Mouse (Mus musculus) kidney, embryonic 15.5 days (tissue): ENCODE data around the gene Pax2. TPM values are rescaled to one million over a fixed set of nuclear protein-coding genes. Genes with fewer than 3 reads are reported as not detected.

ENCODE experiments used
- ATAC-seq: fragments of 200-750 bp; cut with Nextera tagmentation; replicated peaks from 2 replicates; pipeline ENCODE4 v1.8.0; 2017; ENCODE audit warnings: moderate TSS enrichment; ENCODE audit not compliant: low FRiP score
- H3K27ac ChIP-seq: fragments of 300-500 bp; sonication (generic); 2 replicates; pipeline ENCODE4 v1.5.1; 2015; ENCODE audit warnings: mild to moderate bottlenecking, inconsistent platforms
- H3K27me3 ChIP-seq: fragments of 300-500 bp; sonication (generic); 2 replicates; pipeline ENCODE4 v1.6.1; 2015; ENCODE audit warnings: inconsistent platforms
- H3K36me3 ChIP-seq: fragments of 300-500 bp; sonication (generic); 2 replicates; pipeline ENCODE4 v1.6.1; 2015; ENCODE audit warnings: inconsistent platforms
- H3K4me1 ChIP-seq: fragments of 300-500 bp; sonication (generic); 2 replicates; pipeline ENCODE4 v1.6.1; 2015; ENCODE audit warnings: inconsistent platforms
- H3K4me2 ChIP-seq: fragments of 300-500 bp; sonication (generic); 2 replicates; pipeline ENCODE4 v1.6.1; 2015; ENCODE audit warnings: moderate library complexity, mild to moderate bottlenecking, inconsistent platforms
- H3K4me3 ChIP-seq: fragments of 300-500 bp; sonication (generic); replicated peaks from 2 replicates; pipeline ENCODE4 v1.5.1; 2015; ENCODE audit warnings: mild to moderate bottlenecking, inconsistent platforms
- H3K9ac ChIP-seq: fragments of 300-500 bp; sonication (generic); 2 replicates; pipeline ENCODE4 v1.6.1; 2015; ENCODE audit warnings: mild to moderate bottlenecking, inconsistent platforms
- H3K9me3 ChIP-seq: fragments of 300-500 bp; sonication (generic); replicated peaks from 2 replicates; pipeline ENCODE4 v1.6.1; 2016; ENCODE audit warnings: inconsistent platforms
- WGBS: fragments of 180-500 bp; shearing (Covaris S2); methylation state at CpG from one replicate; pipeline ENCODE4 v1.1.7; 2015; ENCODE audit warnings: mixed read lengths; 5-methylcytosine and 5-hydroxymethylcytosine counted together
- microRNA-seq: library from miRNA; unstranded; fragments of <30 nt; microRNA quantifications from one replicate; pipeline ENCODE4, GENCODE M21; 2016
- polyA plus RNA-seq: library from polyadenylated mRNA; unstranded; fragments of >200 nt; fragmentation: Nextera tagmentation; extraction: Ambion mirVana; gene quantifications from 2 replicates; pipeline ENCODE4 v1.2.1, GENCODE M21; 2015

Gene Pax2
- polyA plus RNA-seq, 1 experiment from 2014 or later, result 36.9 TPM

DNA sequence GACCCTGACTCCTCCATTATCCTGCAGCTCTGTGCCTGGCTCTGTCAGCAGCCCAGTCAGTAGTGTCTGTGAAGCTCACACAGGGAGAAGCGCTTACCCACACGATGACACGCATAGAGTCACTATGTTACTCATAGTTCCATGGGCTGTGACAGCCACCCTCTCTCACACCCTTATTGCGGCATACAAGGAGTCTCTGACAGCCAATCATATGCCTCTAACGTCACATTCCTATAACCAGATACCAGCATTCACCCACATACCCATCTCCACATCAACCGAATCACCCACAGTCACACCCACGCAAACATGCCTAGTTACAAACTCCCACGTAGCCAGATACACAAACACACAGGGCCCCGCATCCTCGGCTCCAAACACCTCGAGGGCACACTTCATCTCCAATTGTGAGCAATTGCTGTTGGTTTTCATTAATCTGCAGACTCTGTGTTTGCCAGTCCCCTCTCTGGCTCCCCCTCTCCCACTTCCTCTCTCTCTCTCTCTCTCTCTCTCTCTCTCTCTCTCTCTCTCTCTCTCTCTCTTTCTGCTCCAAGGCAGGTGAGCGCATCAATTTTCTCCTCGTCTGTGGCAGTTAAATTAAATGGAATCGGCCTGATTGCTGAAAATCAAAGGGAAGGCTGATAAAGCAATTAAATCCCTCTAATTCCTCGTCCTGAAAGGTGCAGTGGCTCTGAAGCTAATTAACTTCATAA lies 118.5 kb downstream of the Pax2 start:
- Histone ChIP-seq H3K27me3 (peaks cover 18% of the 10 kb centered on the region), H3K9ac (no peak overlapping the region), H3K27ac (no peak overlapping the region), H3K4me3 (no peak overlapping the region), H3K4me1 (0 out of 2 replicates have a peak, but pooled peaks cover 3% of the 10 kb centered on the region), H3K36me3 (no peaks in the 10 kb centered on the region), H3K9me3 (no peaks in the 10 kb centered on the region), H3K4me2 (no peak overlapping the region)
- ATAC-seq, result no peak
- 55% methylated on average over 15 of the region's 15 CpGs for WGBS

DNA sequence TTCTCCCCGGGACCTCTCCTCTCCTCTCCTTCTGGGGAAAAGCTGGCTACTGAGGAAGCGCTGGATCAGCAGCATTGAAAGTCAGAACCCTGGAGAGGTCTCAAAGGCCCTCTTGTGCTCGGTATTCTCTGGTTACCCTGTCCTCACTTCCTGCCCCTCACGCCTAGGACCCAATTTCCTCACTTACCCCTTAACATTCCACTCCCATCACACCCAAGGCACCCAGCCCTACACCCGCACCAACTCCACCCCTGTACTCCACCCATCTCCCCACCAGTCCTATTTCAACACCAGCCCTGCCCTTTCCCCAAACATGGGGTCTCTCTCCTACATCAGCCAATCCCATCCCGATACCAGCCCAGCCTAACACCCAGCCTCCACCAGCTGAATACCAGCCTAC lies 119.1 kb downstream of the Pax2 start:
- H3K36me3 ChIP-seq, result no peaks in the 10 kb centered on the region
- H3K27me3 ChIP-seq, result peaks cover 13% of the 10 kb centered on the region; the same call in 1 of the 2 replicates
- H3K4me1 ChIP-seq, result 0 out of 2 replicates have a peak, but pooled peaks cover 3% of the 10 kb centered on the region
- 23% methylated on average over 6 of the region's 6 CpGs for WGBS
- H3K9me3 ChIP-seq, result no peaks in the 10 kb centered on the region
- no peak overlapping the region for H3K9ac ChIP-seq
- ATAC-seq, result no peak
- no peak overlapping the region for H3K4me2 ChIP-seq
- H3K4me3 ChIP-seq, result no peak overlapping the region
- no peak overlapping the region for H3K27ac ChIP-seq

DNA sequence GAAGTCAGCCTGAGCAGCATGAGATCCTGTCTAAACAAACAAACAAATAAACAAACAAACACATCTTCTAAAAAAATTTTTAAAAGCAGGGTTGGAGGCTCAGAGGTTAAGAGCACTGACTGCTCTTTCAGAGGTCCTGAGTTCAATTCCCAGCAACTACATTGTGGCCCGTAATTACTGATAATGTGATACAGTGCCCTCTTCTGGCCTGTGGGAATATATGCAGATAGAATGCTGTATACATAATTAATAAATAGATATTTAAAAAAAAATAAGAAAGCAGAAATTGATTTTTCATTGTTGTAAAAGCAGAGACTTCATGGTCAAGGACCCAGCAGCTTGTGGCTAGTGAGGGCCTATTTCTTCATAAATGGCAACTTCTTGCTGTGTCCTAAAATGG lies 119.9 kb downstream of the Pax2 start:
- WGBS, result 84% methylated on average over 1 of the region's 1 CpGs
- H3K4me2 ChIP-seq, result no peak overlapping the region
- peaks cover 13% of the 10 kb centered on the region; the same call in 1 of the 2 replicates for H3K27me3 ChIP-seq
- no peaks in the 10 kb centered on the region for H3K9me3 ChIP-seq
- H3K36me3 ChIP-seq, result no peaks in the 10 kb centered on the region
- no peak overlapping the region for H3K9ac ChIP-seq
- H3K27ac ChIP-seq, result no peak overlapping the region
- no peak overlapping the region for H3K4me3 ChIP-seq
- 0 out of 2 replicates have a peak, but pooled peaks cover 3% of the 10 kb centered on the region for H3K4me1 ChIP-seq
- ATAC-seq, result no peak

DNA sequence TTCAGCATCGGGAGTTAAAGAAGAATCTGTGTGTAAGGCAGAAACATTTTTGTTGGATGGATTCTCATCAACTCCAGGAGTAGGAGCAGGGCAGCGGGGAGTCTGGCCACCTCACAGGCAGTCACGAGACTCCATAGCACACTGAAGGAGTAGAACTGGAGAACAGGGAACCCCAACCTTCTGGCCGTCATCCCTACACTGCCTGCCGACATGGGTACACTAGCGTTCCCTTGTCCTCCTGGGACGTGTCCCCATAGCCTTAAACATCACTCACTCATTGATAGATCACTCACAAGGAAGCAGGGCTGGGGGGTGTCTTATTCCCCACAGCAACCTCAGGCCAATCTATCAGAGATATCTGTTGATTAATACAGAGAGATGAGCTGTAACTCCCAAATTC lies 120.7 kb downstream of the Pax2 start:
- WGBS, result 86% methylated on average over 7 of the region's 7 CpGs
- ATAC-seq, result no peak
- Histone ChIP-seq H3K27ac (no peak overlapping the region), H3K27me3 (peaks cover 21% of the 10 kb centered on the region), H3K4me2 (no peak overlapping the region), H3K36me3 (no peaks in the 10 kb centered on the region), H3K9ac (no peak overlapping the region), H3K9me3 (no peaks in the 10 kb centered on the region), H3K4me1 (0 out of 2 replicates have a peak, but pooled peaks cover 3% of the 10 kb centered on the region), H3K4me3 (no peak overlapping the region)

DNA sequence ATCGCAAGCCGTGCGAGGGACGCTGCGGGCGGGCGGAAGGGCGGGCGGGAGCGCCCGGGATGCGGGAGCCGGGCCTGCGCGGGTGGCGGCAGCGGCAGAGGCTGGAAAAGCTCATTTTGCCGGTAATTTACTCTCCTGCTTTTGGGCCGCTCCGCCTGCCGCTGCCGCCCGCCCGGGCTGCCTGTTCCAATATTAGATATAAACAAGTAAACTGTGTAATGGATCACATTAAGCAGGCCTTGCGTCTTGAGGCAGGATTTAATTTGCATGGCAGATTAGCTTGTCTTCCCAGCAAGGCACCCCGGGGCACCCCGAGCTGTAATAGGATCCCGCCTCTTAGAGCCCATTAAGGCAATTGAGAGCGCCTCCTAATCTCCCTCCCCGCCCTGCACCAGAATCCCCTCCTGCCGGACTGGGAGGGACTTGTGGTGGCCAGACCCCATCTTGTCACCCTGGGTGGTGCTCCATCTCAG lies 126.7 kb downstream of the Pax2 start:
- Histone ChIP-seq H3K9ac (peak overlapping the region; percentile 44), H3K4me2 (peak overlapping the region; percentile 65), H3K4me1 (peaks cover 41% of the 10 kb centered on the region), H3K27me3 (peaks cover 51% of the 10 kb centered on the region), H3K9me3 (no peaks in the 10 kb centered on the region), H3K4me3 (peak overlapping the region; percentile 43), H3K27ac (no peak overlapping the region), H3K36me3 (no peaks in the 10 kb centered on the region)
- ATAC-seq, result 0 out of 2 replicates have a peak, but pooled peaks have one; percentile 50
- WGBS, result 1% methylated on average over 31 of the region's 31 CpGs

DNA sequence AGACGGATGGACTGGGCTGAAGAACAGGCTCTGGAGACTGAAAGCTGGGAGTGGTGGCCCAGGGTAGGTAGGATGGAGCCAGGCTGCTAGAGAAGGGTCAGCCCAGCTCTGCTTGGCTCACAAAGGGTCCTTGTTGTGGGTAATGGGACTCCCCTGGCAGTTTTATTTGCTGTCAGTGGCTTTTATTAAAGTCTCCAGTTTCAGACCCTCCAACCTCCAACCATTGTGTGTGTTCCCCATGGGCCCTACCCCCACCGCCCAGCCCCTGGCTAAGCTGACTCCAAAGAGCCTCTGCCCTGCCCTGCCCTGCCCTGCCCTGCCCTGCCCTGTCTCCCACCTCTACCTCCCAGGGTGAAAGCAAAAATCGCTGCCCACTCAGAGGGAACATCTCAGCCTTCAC lies 128.5 kb downstream of the Pax2 start:
- Histone ChIP-seq H3K9ac (no peak overlapping the region), H3K4me2 (no peak overlapping the region), H3K27me3 (peaks cover 57% of the 10 kb centered on the region), H3K9me3 (no peaks in the 10 kb centered on the region), H3K36me3 (no peaks in the 10 kb centered on the region), H3K27ac (no peak overlapping the region), H3K4me1 (peaks cover 45% of the 10 kb centered on the region), H3K4me3 (no peak overlapping the region)
- 19% methylated on average over 3 of the region's 3 CpGs for WGBS
- ATAC-seq, result 0 out of 2 replicates have a peak, but pooled peaks have one; percentile 23

DNA sequence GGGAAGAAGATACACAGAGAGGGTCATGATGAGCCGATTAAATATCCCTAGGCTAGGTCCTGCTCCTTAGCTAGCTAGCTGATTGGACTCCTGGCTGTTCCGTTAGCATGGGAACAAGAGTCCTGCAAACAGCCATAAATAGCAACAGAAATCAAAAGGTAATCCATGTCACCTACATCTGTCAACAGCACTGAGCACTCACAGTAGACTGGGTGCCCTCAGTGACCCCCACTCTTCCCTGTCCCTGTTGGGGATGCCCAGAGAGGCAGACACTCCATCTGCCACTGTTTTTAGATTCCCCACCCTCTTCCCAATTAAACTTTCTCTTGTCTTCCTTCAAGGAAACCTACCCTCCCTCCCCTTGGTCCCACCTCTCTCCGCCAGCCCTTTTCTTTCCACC lies 130.6 kb downstream of the Pax2 start:
- Histone ChIP-seq H3K4me2 (no peak overlapping the region), H3K4me1 (peaks cover 66% of the 10 kb centered on the region), H3K9ac (no peak overlapping the region), H3K36me3 (no peaks in the 10 kb centered on the region), H3K9me3 (no peaks in the 10 kb centered on the region), H3K27ac (no peak overlapping the region), H3K4me3 (no peak overlapping the region), H3K27me3 (peaks cover 56% of the 10 kb centered on the region)
- no peak for ATAC-seq
- 39% methylated on average over 3 of the region's 3 CpGs for WGBS

Small RNA genes within 50 kb of the gene (microRNA-seq; reads per million reads assigned to microRNA genes)
- gene Mir6405, result not detected

Other genes starting within 250 kb of the Pax2 start
- 1.1 and 1.3 TPM in 2 replicates for gene Sec31b, start 210.2 kb upstream of the Pax2 start, polyA plus RNA-seq
- gene Gm20538, start 203.2 kb upstream of the Pax2 start, polyA plus RNA-seq, result not detected in 2 replicates
- 599 and 609 TPM in 2 replicates for gene Ndufb8, start 200.6 kb upstream of the Pax2 start, polyA plus RNA-seq
- gene Hif1an, start 193.2 kb upstream of the Pax2 start, polyA plus RNA-seq, result 32.4 and 32.5 TPM in 2 replicates
- 40.5 and 40.6 TPM in 2 replicates for gene Slf2, start 175.1 kb downstream of the Pax2 start, polyA plus RNA-seq
- gene Sema4g, start 233.1 kb downstream of the Pax2 start, polyA plus RNA-seq, result 5.3 and 6.5 TPM in 2 replicates
- gene Twnk, start 249.6 kb downstream of the Pax2 start, polyA plus RNA-seq, result 29.4 and 29.7 TPM in 2 replicates